Mouse (Mus musculus) bone marrow macrophage, adult 2 months (primary cell): ENCODE measurements around the gene Cfap126. TPM values are rescaled to one million over a fixed set of nuclear protein-coding genes. Genes with fewer than 3 reads are reported as not detected.

Experiments used
- H3K27ac ChIP-seq: 2 replicates; pipeline ENCODE4 v1.5.1; 2012; ENCODE audit warnings: low read depth, low read length; ENCODE audit not compliant: insufficient read depth
- H3K4me1 ChIP-seq: 2 replicates; pipeline ENCODE4 v1.6.1; 2012; ENCODE audit warnings: low read length; ENCODE audit not compliant: control insufficient read depth, insufficient read depth
- H3K4me3 ChIP-seq: 2 replicates; pipeline ENCODE4 v1.5.1; 2012; ENCODE audit warnings: mild to moderate bottlenecking, low read length, moderate library complexity; ENCODE audit not compliant: insufficient read depth
- CTCF ChIP-seq: IDR thresholded peaks from 2 replicates; pipeline ENCODE4 v1.5.1; 2012; ENCODE audit warnings: low read depth, mild to moderate bottlenecking, low read length, moderate library complexity
- POLR2A ChIP-seq: IDR thresholded peaks from 2 replicates; pipeline ENCODE4 v1.6.1; 2012; ENCODE audit warnings: mild to moderate bottlenecking, low read depth, low read length, borderline replicate concordance
- polyA plus RNA-seq: library from polyadenylated mRNA; stranded (reverse); fragments of >200 nt; gene quantifications from 2 replicates; pipeline ENCODE4 v1.2.4, GENCODE M21; 2012; ENCODE audit not compliant: missing spikeins, insufficient read depth, insufficient read length

The Cfap126 gene
- polyA plus RNA-seq, 1 experiment = 4.5 TPM

DNA sequence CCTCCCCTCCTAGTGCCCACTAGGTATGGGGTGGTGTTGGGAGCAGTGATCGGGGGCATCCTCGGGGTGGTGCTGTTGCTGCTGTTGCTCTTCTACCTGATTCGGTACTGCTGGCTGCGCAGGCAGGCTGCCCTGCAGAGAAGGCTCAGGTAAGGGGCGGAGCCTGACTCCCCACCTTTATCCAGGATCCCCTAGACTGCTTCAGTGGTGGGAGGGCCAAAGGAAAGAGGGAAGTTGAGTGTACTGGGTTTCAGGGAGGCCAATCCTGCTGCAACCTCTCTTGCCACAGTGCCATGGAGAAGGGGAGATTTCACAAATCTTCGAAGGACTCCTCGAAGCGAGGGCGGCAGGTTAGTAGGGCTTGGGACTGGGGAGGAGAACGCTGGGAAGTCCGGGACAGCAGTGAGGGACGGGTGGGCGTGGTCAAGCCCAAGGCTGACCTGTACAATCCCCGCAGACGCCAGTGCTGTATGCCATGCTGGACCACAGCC, 45.8 kb downstream of the Cfap126 start:
- TF ChIP-seq CTCF (no peak), POLR2A (no peak)
- Histone ChIP-seq H3K27ac (no peak overlapping the region), H3K4me3 (no peak overlapping the region), H3K4me1 (peaks cover 36% of the 10 kb centered on the region)

DNA sequence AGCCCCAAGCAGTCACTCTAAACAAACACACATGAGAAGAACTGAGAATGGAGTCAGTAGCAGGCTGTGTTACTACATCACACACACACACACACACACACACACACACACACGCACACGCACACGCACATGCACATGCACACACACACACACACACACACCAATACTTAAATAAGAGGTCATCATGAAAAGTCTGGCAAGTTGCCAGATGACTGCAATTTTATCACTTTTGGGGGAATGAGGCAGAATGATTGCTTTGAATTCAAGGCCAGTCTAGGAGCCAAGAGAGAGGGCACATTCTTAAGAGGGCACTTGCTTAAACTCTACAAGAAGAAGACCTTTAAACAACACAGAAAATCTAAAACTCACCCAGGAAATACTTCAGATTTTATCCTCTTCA, 48.8 kb downstream of the Cfap126 start:
- no peak for TF ChIP-seq CTCF
- TF ChIP-seq POLR2A = no peak
- H3K4me1 ChIP-seq = peaks cover 45% of the 10 kb centered on the region
- no peak overlapping the region for H3K27ac ChIP-seq
- H3K4me3 ChIP-seq = no peak overlapping the region

DNA sequence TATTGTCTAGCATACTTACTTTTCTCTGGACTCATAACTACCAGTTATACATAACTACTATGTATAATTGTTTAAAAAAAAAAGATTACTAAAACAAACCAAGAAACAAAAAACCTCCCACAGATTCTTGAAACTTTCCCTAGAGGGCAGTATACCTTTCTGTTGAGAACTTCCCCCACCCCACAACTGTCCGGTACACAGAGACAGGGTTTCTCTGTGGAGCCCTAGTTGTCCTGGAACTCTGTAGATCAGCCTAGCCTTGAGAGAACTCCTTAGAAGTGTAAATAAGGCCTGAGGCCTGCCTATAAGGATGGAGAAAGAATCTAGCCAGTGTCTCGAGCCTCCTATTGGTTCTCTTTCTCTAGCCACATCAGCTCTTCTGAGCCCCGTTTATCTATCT, 50.5 kb downstream of the Cfap126 start:
- Histone ChIP-seq H3K4me1 (peaks cover 48% of the 10 kb centered on the region), H3K4me3 (no peak overlapping the region), H3K27ac (peak overlapping the region; percentile 26; the same call in 1 of the 2 replicates)
- TF ChIP-seq POLR2A (no peak), CTCF (no peak)

DNA sequence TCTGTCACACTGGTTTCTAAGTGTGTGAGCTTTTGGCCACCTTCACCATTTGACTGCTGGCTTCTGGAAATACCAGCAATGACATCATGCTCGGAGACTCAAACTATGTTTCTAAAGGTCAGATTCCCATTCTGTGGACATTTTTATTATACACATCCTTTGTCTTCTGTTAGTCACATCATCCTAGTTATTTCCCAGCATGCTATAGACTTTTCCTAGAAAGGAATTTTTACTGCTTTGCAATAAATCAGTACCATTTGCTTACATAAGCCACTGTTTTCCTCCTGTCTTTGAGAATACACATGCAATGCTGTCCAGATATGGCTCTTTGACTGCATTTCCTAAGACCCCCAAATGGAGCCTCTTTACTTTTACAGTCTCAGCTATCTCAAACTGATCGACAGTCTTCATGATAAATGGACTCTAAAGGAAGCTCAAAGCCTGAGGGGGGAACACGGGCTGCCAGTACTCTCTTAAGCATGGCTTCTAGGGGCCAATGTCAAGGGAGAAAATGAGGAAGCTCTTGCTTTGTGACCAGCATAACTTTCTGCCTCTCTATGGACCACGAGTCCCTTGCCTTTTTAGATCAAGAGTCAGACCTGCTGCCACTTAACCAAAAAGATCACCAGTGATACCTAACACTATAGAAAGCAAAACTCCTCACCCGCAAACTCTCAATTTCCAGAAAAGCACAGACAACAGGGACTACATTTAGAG, 52.1 kb downstream of the Cfap126 start:
- Histone ChIP-seq H3K27ac (peak overlapping the region; percentile 45), H3K4me3 (no peak overlapping the region), H3K4me1 (peaks cover 50% of the 10 kb centered on the region)
- no peak for TF ChIP-seq POLR2A
- no peak for TF ChIP-seq CTCF

DNA sequence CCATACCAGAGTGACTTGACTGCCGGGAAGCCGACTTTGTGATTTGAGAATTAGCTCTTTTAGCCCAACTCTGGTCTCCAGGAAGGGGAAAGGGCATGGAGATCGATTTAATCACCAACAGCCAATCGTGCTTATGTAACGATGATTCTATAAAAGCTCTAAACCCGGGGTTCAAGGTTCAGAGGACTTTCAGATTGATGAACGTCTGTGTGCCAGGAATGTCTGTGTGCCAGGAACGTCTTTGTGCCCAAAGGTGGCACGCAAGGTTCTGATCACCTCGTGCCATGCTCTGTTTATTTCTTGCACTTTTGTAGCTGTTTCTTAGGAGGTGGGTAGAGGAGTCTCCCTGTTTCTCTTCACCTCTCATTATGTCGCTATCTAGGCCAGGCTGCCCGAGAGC, 55.2 kb downstream of the Cfap126 start:
- H3K27ac ChIP-seq = no peak overlapping the region
- TF ChIP-seq CTCF (no peak), POLR2A (no peak)
- no peak overlapping the region for H3K4me3 ChIP-seq
- H3K4me1 ChIP-seq = peaks cover 64% of the 10 kb centered on the region

DNA sequence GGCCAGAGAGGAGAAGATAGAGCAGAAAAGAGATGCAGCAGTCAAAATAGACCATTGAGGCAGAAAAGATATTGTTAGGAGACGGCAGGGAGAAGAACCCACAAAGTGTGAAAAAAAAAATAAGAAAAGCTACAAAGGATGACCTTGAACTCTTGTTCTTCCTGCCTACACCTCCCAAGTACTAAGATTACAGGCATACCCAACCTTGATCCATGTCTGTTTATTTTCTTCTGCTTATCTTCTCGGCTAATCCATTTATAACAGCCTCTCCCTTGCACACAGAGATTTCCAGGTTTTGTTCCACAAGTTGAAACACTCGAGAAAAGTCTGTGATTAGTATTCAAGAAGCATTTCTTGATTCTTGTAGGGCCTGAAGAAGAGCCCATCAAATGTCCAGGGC, 56.2 kb downstream of the Cfap126 start:
- peaks cover 68% of the 10 kb centered on the region for H3K4me1 ChIP-seq

DNA sequence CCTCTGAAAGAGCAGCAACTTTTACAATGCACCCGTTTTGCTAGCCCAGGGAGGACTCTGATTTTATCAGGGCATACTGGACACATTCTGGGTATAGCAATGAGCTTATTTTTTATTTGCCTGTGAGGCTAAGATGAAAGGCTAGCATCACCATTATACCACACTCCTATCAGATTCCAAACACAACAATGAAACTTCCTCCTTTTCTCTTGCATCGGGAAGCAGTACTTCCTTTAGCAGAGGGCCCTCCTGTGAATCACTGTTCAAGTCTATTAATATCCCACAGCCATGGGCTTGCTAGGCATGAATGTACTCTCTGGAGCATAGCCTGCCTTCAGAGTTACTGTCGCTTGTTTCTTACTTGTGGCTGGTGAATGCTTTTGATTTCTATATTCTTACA, 57.4 kb downstream of the Cfap126 start:
- peak overlapping the region; percentile 97 for H3K27ac ChIP-seq
- TF ChIP-seq POLR2A = no peak

More for the DNA sequence above, 56.2 kb downstream of the Cfap126 start:
- no peak for TF ChIP-seq POLR2A
- no peak for TF ChIP-seq CTCF
- Histone ChIP-seq H3K27ac (peak overlapping the region; percentile 16; the same call in 1 of the 2 replicates), H3K4me3 (no peak overlapping the region)

DNA sequence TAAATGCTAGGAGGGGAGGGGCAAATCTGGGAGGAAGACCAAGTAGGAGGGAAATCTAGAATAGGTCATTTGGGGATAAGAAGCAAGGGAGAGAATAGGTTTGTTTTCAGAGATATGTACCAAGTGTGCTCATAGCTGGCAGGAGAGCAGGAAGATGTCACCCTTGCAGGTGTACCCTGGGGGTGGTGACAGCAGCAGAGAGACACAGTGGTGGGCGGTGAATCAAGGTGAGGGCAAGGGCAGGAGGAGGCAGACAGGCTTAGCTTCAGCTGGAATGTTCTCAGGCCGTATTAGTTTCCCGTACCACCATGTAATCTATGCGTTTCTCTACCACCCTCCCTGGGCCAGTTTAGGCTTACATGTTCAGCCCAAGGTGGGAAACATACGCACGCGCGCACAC, 59.1 kb downstream of the Cfap126 start:
- Histone ChIP-seq H3K27ac (no peak overlapping the region), H3K4me3 (no peak overlapping the region), H3K4me1 (peaks cover 57% of the 10 kb centered on the region)
- TF ChIP-seq POLR2A = no peak
- TF ChIP-seq CTCF = no peak

More for the DNA sequence above, 57.4 kb downstream of the Cfap126 start:
- Histone ChIP-seq H3K4me3 (0 out of 2 replicates have a peak overlapping the region, but pooled peaks have one; percentile 1), H3K4me1 (peaks cover 59% of the 10 kb centered on the region)

Other genes with a start within 250 kb of the Cfap126 start
- gene Atf6, start 246.1 kb upstream of the Cfap126 start, polyA plus RNA-seq = 36.4 and 43.1 TPM in 2 replicates
- not detected in 2 replicates for gene Gm26620, start 228.9 kb upstream of the Cfap126 start, polyA plus RNA-seq
- gene Dusp12, start 228.4 kb upstream of the Cfap126 start, polyA plus RNA-seq = 11.2 and 16.8 TPM in 2 replicates
- gene Fcrlb, start 201.0 kb upstream of the Cfap126 start, polyA plus RNA-seq = 0.63 TPM in 1 of 2 replicates, not detected in the other
- gene Fcrla, start 186.3 kb upstream of the Cfap126 start, polyA plus RNA-seq = 0.84 TPM in 1 of 2 replicates, not detected in the other
- gene Fcgr2b, start 137.4 kb upstream of the Cfap126 start, polyA plus RNA-seq = 270 and 276 TPM in 2 replicates
- 84.3 and 86.6 TPM in 2 replicates for gene Fcgr4, start 95.0 kb upstream of the Cfap126 start, polyA plus RNA-seq
- gene Fcgr3, start 49.0 kb upstream of the Cfap126 start, polyA plus RNA-seq = 1,121 and 1,154 TPM in 2 replicates
- gene Sdhc, start 36.7 kb downstream of the Cfap126 start, polyA plus RNA-seq = 205 and 226 TPM in 2 replicates
- gene Mpz, start 36.8 kb downstream of the Cfap126 start, polyA plus RNA-seq = 2.0 TPM in 1 of 2 replicates, not detected in the other
- 120 and 145 TPM in 2 replicates for gene Pcp4l1, start 82.3 kb downstream of the Cfap126 start, polyA plus RNA-seq
- not detected in 2 replicates for gene Nr1i3, start 100.1 kb downstream of the Cfap126 start, polyA plus RNA-seq
- 25.8 and 27.3 TPM in 2 replicates for gene Tomm40l, start 108.6 kb downstream of the Cfap126 start, polyA plus RNA-seq
- gene Apoa2, start 111.1 kb downstream of the Cfap126 start, polyA plus RNA-seq = not detected in 2 replicates
- 3,398 and 3,733 TPM in 2 replicates for gene Fcer1g, start 120.4 kb downstream of the Cfap126 start, polyA plus RNA-seq
- gene Adamts4, start 136.5 kb downstream of the Cfap126 start, polyA plus RNA-seq = 0.21 TPM in 1 of 2 replicates, not detected in the other
- gene Ndufs2, start 137.5 kb downstream of the Cfap126 start, polyA plus RNA-seq = 122 and 131 TPM in 2 replicates
- 40.4 and 46.1 TPM in 2 replicates for gene B4galt3, start 156.4 kb downstream of the Cfap126 start, polyA plus RNA-seq
- gene Ppox, start 167.3 kb downstream of the Cfap126 start, polyA plus RNA-seq = 28.1 and 38.1 TPM in 2 replicates
- 45.1 and 53.8 TPM in 2 replicates for gene Usp21, start 174.1 kb downstream of the Cfap126 start, polyA plus RNA-seq
- 97.2 and 100 TPM in 2 replicates for gene Ufc1, start 181.1 kb downstream of the Cfap126 start, polyA plus RNA-seq
- 34.3 and 43.5 TPM in 2 replicates for gene Dedd, start 215.2 kb downstream of the Cfap126 start, polyA plus RNA-seq
- 31.9 and 34.7 TPM in 2 replicates for gene Nit1, start 231.7 kb downstream of the Cfap126 start, polyA plus RNA-seq
- gene Pfdn2, start 231.8 kb downstream of the Cfap126 start, polyA plus RNA-seq = 64.4 and 74.8 TPM in 2 replicates
- not detected in 2 replicates for gene Klhdc9, start 246.9 kb downstream of the Cfap126 start, polyA plus RNA-seq